Mouse (Mus musculus): Measurements from ENCODE around the gene Oscar.

GRCm38 (mm10) chr7:3611006-3611405 lies 5.0 kb downstream of the Oscar start:
- TF ChIP-seq MYOD1 (IDR thresholded peaks at IDR 0.05; ENCODE audit: control insufficient read depth in 1 of 3, insufficient read length in 2 of 3, low read depth in 2 of 3) (no peak), CEBPB (IDR thresholded peaks at IDR 0.05; ENCODE audit: insufficient read depth, poor library complexity, severe bottlenecking) (no peak), MYOG (IDR thresholded peaks at IDR 0.05; ENCODE audit: control insufficient read depth in 1 of 3, insufficient read depth in 1 of 3, insufficient read length in 2 of 3, low read depth in 2 of 3) (no peak), POLR2A (IDR thresholded peaks at IDR 0.05; ENCODE audit: insufficient read length, low read depth) (no peak), TCF3 (IDR thresholded peaks at IDR 0.05; ENCODE audit: insufficient read length, low read depth) (no peak), MAX (IDR thresholded peaks at IDR 0.05; ENCODE audit: low read depth) (no peak), USF1 (IDR thresholded peaks at IDR 0.05; ENCODE audit: low read depth) (no peak), POLR2AphosphoS2 (IDR thresholded peaks at IDR 0.05; ENCODE audit: insufficient read length, low read depth) (no peak)
